ENCODE assay signal across 16 mouse cellular contexts in genomic region chr8:121769095-121769494, GRCm38 (mm10). TPM values are rescaled to one million over a fixed set of nuclear protein-coding genes. Genes with fewer than 3 reads are reported as not detected.
"Had no signal": no experiment of that assay in that cellular context is flagged by ENCODE, and none has a peak within 500 bp of the region (broad histone marks: within the 10 kb centered on the region; RNA-seq: fewer than 3 reads in every experiment).

No protein-coding gene starts in this region.

- H3K36me3 ChIP-seq: limb, embryonic 13.5 days; neural tube, embryonic 12.5 days had no signal

- H3K27ac ChIP-seq: limb, embryonic 13.5 days; liver, embryonic 14.5 days; neural tube, embryonic 12.5 days had no signal

- H3K4me3 ChIP-seq: limb, embryonic 13.5 days; myocyte; neural tube, embryonic 12.5 days had no signal

- H3K9ac ChIP-seq: limb, embryonic 13.5 days; liver, embryonic 14.5 days; neural tube, embryonic 12.5 days had no signal

- ATAC-seq: inflammation-experienced regulatory T-cells, adult 6 months; intestine, postnatal 0 days had no signal

- H3K4me2 ChIP-seq: limb, embryonic 13.5 days; neural tube, embryonic 12.5 days had no signal

- H3K9me3 ChIP-seq: limb, embryonic 13.5 days; neural tube, embryonic 12.5 days had no signal

- DNase-seq: kidney, adult 8-10 months; kidney, postnatal 25 days; layer of hippocampus, adult 9-11 months; left cerebral cortex, postnatal 4 days; lung, adult 2 months; lung, postnatal 14 days; right cerebral cortex, postnatal 14 days; thymus, postnatal 36 days had no signal

- H3K27me3 ChIP-seq: neural tube, embryonic 12.5 days had no signal

RNA-seq across cellular contexts. Expression of gene Jph3, which starts 39.7 kb away (rescaled TPM):
- total RNA-seq: liver, adult 2 months had no signal
- polyA plus RNA-seq: inflammation-experienced regulatory T-cells, adult 6 months; liver, adult 2 months; liver, embryonic 14.5 days; myocyte; thymus, postnatal 0 days had no signal
